Mouse (Mus musculus) liver, postnatal 0 days (tissue): ENCODE results near the gene Ccnjl. TPM values are rescaled to one million over a fixed set of nuclear protein-coding genes. Genes with fewer than 3 reads are reported as not detected.

Source experiments
- ATAC-seq: fragments of 200-750 bp; cut with Nextera tagmentation; 2 replicates; pipeline ENCODE4 v1.8.0; 2017; ENCODE audit warnings: mild to moderate bottlenecking, moderate library complexity
- DNase-seq: peaks from one replicate; pipeline ENCODE4 v3.0.0-alpha.2; 2016
- H3K27ac ChIP-seq: fragments of 300-500 bp; sonication (generic); 2 replicates; pipeline ENCODE4 v1.5.1; 2014; ENCODE audit warnings: antibody characterized with exemption, moderate library complexity, mild to moderate bottlenecking, low read depth
- H3K27me3 ChIP-seq: fragments of 300-500 bp; sonication (generic); 2 replicates; pipeline ENCODE4 v1.6.1; 2014; ENCODE audit warnings: low read length, control low read depth, mixed read lengths; ENCODE audit not compliant: insufficient read depth
- H3K36me3 ChIP-seq: fragments of 300-500 bp; sonication (generic); replicated peaks from 2 replicates; pipeline ENCODE4 v1.6.1; 2014; ENCODE audit warnings: mild to moderate bottlenecking, control low read depth, low read length, moderate library complexity, mixed read lengths; ENCODE audit not compliant: insufficient read depth
- H3K4me1 ChIP-seq: fragments of 300-500 bp; sonication (generic); 2 replicates; pipeline ENCODE4 v1.6.1; 2014; ENCODE audit warnings: antibody characterized with exemption, mild to moderate bottlenecking, control low read depth; ENCODE audit not compliant: insufficient read depth
- H3K4me2 ChIP-seq: fragments of 300-500 bp; sonication (generic); 2 replicates; pipeline ENCODE4 v1.6.1; 2014; ENCODE audit warnings: low read depth, mild to moderate bottlenecking, low read length, moderate library complexity, mixed read lengths
- H3K4me3 ChIP-seq: fragments of 300-500 bp; sonication (generic); 2 replicates; pipeline ENCODE4 v1.5.1; 2014; ENCODE audit warnings: low read depth, low read length
- H3K9ac ChIP-seq: fragments of 300-500 bp; sonication (generic); replicated peaks from 2 replicates; pipeline ENCODE4 v1.6.1; 2014; ENCODE audit warnings: mild to moderate bottlenecking, moderate library complexity
- H3K9me3 ChIP-seq: fragments of 300-500 bp; sonication (generic); 2 replicates; pipeline ENCODE4 v1.6.1; 2016; ENCODE audit warnings: mild to moderate bottlenecking, control low read depth, low read length, mixed read lengths
- CTCF ChIP-seq: sonication (generic); IDR thresholded peaks from 2 replicates; pipeline ENCODE4 v1.5.1; 2016; ENCODE audit warnings: antibody characterized with exemption, low read depth
- EP300 ChIP-seq: IDR thresholded peaks from 2 replicates; pipeline ENCODE4 v1.6.1; 2016; ENCODE audit warnings: antibody characterized with exemption, low read depth, mild to moderate bottlenecking
- WGBS: fragments of 180-500 bp; shearing (Covaris S2); extraction: QIAGEN DNeasy Blood & Tissue Kit; methylation state at CpG from one replicate; pipeline ENCODE4 v1.1.7; 2014; ENCODE audit not compliant: insufficient replicate concordance; 5-methylcytosine and 5-hydroxymethylcytosine counted together
- polyA plus RNA-seq: library from polyadenylated mRNA; unstranded; fragments of >200 nt; fragmentation: Nextera tagmentation; extraction: Ambion mirVana; gene quantifications from 2 replicates; pipeline ENCODE4 v1.2.1, GENCODE M21; 2015

Gene Ccnjl
- polyA plus RNA-seq, 1 experiment from 2014 or later, result 1.5 TPM

GRCm38 (mm10) chr11:43626300-43626926 is 97.8 kb downstream of the Ccnjl start:
- Histone ChIP-seq H3K36me3 (no peaks in the 10 kb centered on the region), H3K4me1 (peaks cover 11% of the 10 kb centered on the region; the same call in 1 of the 2 replicates), H3K4me2 (peak overlapping the region; percentile 29), H3K27ac (peak overlapping the region; percentile 73), H3K9ac (no peak overlapping the region), H3K4me3 (peak overlapping the region; percentile 0; the same call in 1 of the 2 replicates), H3K9me3 (no peaks in the 10 kb centered on the region), H3K27me3 (no peaks in the 10 kb centered on the region)
- TF ChIP-seq EP300, result no peak
- TF ChIP-seq CTCF, result no peak
- ATAC-seq (peak; percentile 89), DNase-seq (peak; percentile 77)
- 29% methylated on average over 12 of the region's 12 CpGs for WGBS

GRCm38 (mm10) chr11:43626927-43627645 is 98.5 kb downstream of the Ccnjl start:
- no peak for TF ChIP-seq CTCF
- no peak for TF ChIP-seq EP300
- Histone ChIP-seq H3K27ac (peak overlapping the region; percentile 29; the same call in 1 of the 2 replicates), H3K4me1 (peaks cover 15% of the 10 kb centered on the region), H3K9ac (no peak overlapping the region), H3K4me3 (no peak overlapping the region), H3K27me3 (no peaks in the 10 kb centered on the region), H3K9me3 (no peaks in the 10 kb centered on the region), H3K4me2 (peak overlapping the region; percentile 29; the same call in 1 of the 2 replicates), H3K36me3 (no peaks in the 10 kb centered on the region)
- DNase-seq (no peak), ATAC-seq (no peak)
- WGBS, result 48% methylated on average over 18 of the region's 18 CpGs

GRCm38 (mm10) chr11:43631645-43632044 is 103.1 kb downstream of the Ccnjl start:
- H3K27me3 ChIP-seq, result no peaks in the 10 kb centered on the region
- WGBS, result 62% methylated on average over 9 of the region's 9 CpGs
- TF ChIP-seq CTCF (no peak), EP300 (no peak)
- no peaks in the 10 kb centered on the region for H3K9me3 ChIP-seq
- H3K4me2 ChIP-seq, result no peak overlapping the region
- DNase-seq (no peak), ATAC-seq (no peak)
- H3K27ac ChIP-seq, result no peak overlapping the region
- H3K4me3 ChIP-seq, result no peak overlapping the region
- H3K36me3 ChIP-seq, result no peaks in the 10 kb centered on the region
- H3K4me1 ChIP-seq, result peaks cover 36% of the 10 kb centered on the region
- H3K9ac ChIP-seq, result no peak overlapping the region

- Histone ChIP-seq H3K27ac (peak overlapping the region; percentile 30; the same call in 1 of the 2 replicates), H3K4me3 (no peak overlapping the region)
These were observed 104.0 kb downstream of the Ccnjl start for GRCm38 (mm10) chr11:43632566-43632965.

DNA sequence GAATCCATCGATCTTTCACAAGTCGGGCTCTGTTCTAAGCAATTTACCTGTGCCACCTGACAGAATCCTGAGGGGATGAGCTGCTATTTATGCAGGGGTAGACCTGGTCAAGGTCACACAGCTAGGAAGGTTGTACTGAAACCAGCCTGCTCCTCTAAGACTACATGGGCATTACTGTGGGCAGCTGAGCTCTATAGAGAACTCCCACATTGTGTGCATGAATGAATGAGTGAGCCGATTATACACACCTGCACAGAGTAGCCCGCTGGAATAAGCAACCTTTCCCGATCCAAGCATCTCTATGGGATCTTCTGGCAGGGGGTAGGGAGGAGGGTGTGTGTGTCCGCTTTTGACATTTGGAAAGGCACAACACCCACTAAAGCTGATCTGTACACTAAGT is 104.6 kb downstream of the Ccnjl start:
- no peak overlapping the region for H3K27ac ChIP-seq
- no peak for ATAC-seq

More at GRCm38 (mm10) chr11:43632566-43632965, 104.0 kb downstream of the Ccnjl start:
- ATAC-seq (no peak), DNase-seq (no peak)
- no peak for TF ChIP-seq EP300
- no peak for TF ChIP-seq CTCF
- Histone ChIP-seq H3K27me3 (no peaks in the 10 kb centered on the region), H3K9ac (no peak overlapping the region), H3K36me3 (no peaks in the 10 kb centered on the region), H3K4me1 (peaks cover 27% of the 10 kb centered on the region), H3K9me3 (no peaks in the 10 kb centered on the region), H3K4me2 (no peak overlapping the region)
- WGBS, result 22% methylated on average over 4 of the region's 4 CpGs

DNA sequence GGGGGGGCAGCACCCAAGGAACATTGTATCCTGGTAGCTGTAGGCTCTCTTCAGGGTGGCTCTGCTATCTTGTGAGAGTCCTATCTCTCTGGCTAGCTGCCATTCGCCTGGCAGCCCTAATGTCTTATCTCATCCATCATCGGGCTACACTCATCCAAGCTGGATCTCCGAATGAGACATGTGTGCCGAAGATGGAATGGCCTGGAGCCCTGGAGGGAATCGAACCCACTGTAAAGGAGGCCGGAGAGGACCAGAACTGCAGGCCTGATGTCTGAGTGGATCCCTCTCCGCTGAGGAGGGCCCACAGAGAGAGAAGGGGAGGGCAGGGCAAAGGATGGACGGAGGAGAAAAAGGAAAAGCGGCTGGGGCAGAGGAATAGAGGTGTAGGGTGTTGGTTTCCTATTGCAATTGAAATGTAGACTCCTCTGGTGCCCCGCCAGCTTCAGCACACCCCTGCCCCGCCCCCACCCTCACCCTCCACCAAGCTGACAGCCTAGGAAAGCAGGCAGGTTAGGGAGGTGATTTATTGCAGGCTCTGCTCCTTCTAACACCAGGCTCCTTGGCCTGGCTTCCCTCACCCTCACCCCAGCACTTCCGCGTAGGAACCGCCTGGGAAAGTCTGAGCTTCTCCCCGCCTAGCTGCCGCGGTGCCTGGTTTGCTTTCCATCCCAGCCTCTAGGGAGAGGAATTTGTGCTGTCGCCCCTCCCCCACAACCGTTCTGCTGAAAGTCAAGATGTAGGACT is 105.2 kb downstream of the Ccnjl start:
- no peaks in the 10 kb centered on the region for H3K36me3 ChIP-seq
- WGBS, result 24% methylated on average over 17 of the region's 19 CpGs

More for the DNA sequence above, 104.6 kb downstream of the Ccnjl start:
- no peak overlapping the region for H3K9ac ChIP-seq
- H3K36me3 ChIP-seq, result no peaks in the 10 kb centered on the region
- H3K4me3 ChIP-seq, result no peak overlapping the region
- H3K4me1 ChIP-seq, result peaks cover 27% of the 10 kb centered on the region
- H3K9me3 ChIP-seq, result no peaks in the 10 kb centered on the region
- 59% methylated on average over 6 of the region's 6 CpGs for WGBS
- TF ChIP-seq EP300, result no peak
- no peak for TF ChIP-seq CTCF
- DNase-seq, result no peak
- no peaks in the 10 kb centered on the region for H3K27me3 ChIP-seq
- no peak overlapping the region for H3K4me2 ChIP-seq

More for the DNA sequence above, 105.2 kb downstream of the Ccnjl start:
- no peaks in the 10 kb centered on the region for H3K9me3 ChIP-seq
- peak; percentile 54 for DNase-seq
- H3K4me1 ChIP-seq, result peaks cover 27% of the 10 kb centered on the region
- H3K9ac ChIP-seq, result no peak overlapping the region
- H3K27me3 ChIP-seq, result no peaks in the 10 kb centered on the region
- peak overlapping the region; percentile 20 for H3K4me2 ChIP-seq
- H3K27ac ChIP-seq, result no peak overlapping the region
- 0 out of 2 replicates have a peak, but pooled peaks have one; percentile 29 for ATAC-seq
- TF ChIP-seq EP300 (no peak), CTCF (no peak)
- H3K4me3 ChIP-seq, result no peak overlapping the region

Other genes starting within 250 kb of the Ccnjl start
- gene Pttg1, start 102.5 kb upstream of the Ccnjl start, polyA plus RNA-seq, result 61.8 and 62.5 TPM in 2 replicates
- 19.7 and 20.3 TPM in 2 replicates for gene Slu7, start 95.0 kb upstream of the Ccnjl start, polyA plus RNA-seq
- gene C1qtnf2, start 54.5 kb upstream of the Ccnjl start, polyA plus RNA-seq, result 2.5 and 2.7 TPM in 2 replicates
- 0.51 and 0.72 TPM in 2 replicates for gene 4933415A04Rik, start 58.3 kb downstream of the Ccnjl start, polyA plus RNA-seq
- gene Fabp6, start 72.8 kb downstream of the Ccnjl start, polyA plus RNA-seq, result not detected in 2 replicates
- gene Pwwp2a, start 153.2 kb downstream of the Ccnjl start, polyA plus RNA-seq, result 6.9 and 7.1 TPM in 2 replicates
- 31.8 and 33.4 TPM in 2 replicates for gene Ttc1, start 219.2 kb downstream of the Ccnjl start, polyA plus RNA-seq